Mouse (Mus musculus) B cell, adult 2 months (primary cell): ENCODE data around the gene Smlr1.

Experiments used
- DNase-seq, 2 experiments: peaks; one replicate each; pipeline ENCODE4 v3.0.0; 2022

The Smlr1 gene

DNA sequence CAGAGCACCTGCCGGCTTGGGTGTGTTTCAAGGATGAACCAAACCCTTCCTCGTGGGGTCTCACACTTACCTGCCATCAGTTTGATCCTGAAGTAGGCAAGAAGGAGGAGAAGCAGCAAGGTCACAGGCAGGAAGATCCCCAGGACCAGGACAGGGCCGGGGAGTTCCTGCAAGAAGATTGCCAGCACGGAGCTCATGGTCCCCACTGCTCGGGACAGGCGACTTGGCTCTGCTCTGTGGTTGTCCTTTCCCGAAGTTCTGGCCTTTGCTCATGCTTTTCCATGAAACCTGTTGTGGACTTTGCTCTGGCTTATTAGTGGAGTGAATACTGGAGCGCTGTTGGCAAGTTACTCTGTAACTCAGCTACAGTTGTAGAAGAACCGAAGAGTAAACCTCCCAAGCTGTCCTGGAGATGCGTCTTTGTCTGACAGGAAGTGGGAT is at the start of gene Smlr1:
Gene Smlr1, minus strand, starts transcription at position 377 of the 441 bp plus-strand sequence.
- no peak for DNase-seq

DNA sequence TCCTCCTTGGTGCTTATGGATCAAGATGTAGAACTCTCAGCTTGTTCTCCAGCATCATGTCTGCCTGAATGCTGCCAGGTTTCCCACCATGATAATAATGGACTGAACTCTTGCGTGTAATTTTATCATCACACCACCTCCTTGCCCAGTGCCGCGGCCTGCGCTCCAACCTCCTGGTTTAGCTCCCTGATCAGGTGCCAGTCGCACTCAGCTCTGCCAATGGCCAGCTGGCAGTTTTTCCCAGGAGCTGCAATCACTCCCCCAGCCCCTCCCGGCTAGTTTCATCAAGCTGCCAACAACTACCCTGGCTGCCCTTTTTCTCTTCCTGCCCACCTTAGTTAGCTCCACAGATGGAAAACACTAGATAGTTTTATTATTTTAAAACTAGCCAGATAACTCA is 48.8 kb upstream of the Smlr1 start:
- DNase-seq = no peak

DNA sequence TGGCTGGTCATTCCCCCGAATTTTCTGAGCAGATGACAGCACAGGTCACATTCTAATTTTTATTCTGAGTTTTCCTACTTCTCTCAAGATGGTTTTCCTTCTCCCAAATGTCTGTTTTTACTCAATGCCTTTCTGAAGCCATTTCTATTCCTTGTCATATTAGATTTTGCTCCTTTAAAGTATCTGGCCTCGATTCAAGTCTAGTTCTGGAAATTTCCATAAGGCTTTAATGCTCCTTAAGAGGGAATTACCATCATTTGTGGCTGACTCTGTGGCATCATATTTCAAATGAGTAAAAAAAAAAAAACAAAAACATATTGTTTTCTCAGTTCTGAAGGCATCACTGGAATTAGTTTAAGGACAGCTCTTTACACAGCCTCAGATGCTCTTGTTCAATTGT is 44.0 kb upstream of the Smlr1 start:
- DNase-seq = no peak

DNA sequence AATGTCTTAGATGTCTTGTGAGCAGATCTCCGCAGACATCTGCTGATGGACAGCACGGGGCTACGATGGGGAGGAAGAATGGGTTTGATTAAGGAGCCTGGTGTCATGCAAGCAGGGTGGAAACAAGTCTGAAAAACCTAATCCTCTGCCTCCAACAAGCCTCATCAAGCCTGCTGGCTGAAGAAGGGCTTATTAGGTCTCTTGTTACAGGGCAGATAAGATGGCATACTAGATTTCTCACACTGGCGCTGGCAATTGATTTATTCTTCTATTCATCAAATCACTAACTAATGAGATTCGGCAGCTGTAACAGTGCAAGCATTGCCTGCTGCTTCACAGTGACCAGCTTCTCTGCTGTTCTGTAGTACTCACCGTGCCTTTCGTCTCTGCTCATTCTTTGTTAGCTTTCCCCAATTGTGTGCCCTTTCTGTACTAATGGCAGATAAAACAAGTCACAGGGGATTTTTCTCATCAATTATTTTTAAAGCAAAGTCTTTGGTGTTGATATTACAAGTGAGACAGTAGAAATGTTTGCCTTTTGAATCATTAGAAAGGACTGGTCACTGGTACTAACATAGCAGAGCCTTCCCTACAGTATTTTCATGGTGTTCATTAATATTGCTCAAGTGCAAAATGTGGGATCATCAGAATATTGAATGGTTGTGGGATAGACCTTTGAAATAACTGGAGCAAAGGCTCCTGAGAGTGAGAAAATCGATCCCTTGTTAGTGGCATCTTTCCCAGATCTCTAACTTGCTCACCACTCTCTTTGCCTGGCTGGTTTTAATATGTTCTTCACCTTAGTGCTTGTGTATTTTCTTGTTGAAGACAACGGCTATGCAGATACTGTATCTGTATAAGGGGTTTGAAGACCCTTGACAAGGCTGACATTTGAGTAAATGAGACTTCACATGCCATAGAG is 35.5 kb upstream of the Smlr1 start:
- DNase-seq = no peak

DNA sequence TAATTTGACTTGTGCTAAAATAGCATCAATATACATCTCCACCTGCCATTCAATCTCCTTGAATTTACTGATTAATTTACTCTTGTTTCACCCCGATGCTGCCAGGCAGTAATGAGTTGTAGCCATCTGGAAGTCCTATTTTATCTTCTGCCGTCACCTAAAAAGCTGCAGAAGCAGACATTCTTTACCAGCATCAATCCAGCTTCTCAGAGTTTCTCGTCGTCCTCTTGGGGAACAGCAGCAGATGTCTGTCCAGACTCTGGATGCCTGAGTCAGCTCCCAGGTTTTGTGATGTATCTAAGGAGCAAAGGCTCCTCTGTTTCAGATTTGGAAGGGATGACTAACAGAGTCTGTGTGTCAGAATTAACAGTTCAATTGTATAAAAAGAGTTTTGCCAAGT is 16.9 kb upstream of the Smlr1 start:
- DNase-seq = no peak

DNA sequence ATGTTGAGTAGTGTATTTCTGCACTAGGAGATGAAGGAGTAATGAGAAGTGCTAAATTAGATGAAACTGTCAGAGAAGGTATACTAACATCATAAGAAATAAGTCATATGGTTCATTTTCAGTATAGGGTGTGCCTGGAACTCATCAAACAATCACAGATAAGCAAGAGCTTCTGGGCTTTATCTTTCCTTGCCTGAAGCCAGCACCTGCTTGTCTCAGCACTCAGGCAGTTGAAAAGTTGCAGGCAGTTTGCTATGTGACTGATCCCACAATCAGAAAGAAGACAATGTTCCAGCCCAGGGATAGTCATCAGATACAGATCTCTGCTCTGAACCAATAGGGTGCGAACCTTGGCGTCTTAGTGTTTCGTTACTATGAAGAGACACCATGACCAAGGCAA is 5.0 kb upstream of the Smlr1 start:
- DNase-seq = no peak

DNA sequence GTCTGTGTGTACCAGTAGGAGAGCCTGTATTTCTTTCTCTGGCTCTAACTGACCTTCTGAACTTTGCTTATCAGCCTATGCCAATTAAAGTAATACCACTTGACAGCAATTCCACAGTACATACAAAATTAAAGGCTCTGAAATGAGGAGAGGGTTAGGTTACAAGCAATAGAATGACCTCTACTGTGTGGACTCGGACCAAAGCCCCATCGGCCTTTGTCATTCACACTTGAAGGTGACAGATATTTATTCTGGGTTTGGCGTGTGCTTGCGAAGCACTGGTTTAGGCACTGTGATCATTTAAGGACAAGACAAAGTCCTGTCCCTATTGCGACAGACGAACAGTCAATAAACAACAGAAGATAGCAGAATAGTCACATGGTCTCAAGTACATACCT is 3.7 kb upstream of the Smlr1 start:
- DNase-seq = no peak

DNA sequence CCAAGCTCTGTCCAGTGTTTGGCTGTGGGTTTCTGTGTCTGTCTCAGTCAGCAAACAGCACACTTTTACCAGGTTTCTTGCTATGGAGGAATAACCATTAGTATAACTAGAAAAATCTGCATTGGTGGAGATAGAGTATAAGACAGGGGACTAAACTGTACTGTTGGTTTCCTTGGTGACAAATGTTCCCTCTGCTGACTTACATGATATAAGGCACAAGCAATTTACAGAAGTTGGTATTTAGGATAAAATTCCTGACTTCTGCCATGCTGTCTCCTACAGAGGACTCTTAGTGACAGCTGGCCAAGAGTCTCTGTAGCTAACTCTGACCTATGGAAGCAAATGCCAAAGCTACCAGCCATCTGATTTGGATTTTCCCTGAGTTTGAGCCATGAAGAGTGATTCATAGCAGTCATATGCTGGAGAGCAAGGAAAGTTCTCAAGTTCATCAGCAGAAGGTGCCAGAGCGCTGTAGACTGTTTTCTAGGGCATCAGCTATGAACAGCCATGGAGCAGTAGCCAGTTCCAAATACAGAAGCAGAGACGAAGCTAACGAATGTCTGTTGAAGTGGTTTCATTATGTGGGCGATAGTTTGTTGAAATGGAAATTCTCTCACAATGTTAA is 3.2 kb upstream of the Smlr1 start:
- no peak for DNase-seq

DNA sequence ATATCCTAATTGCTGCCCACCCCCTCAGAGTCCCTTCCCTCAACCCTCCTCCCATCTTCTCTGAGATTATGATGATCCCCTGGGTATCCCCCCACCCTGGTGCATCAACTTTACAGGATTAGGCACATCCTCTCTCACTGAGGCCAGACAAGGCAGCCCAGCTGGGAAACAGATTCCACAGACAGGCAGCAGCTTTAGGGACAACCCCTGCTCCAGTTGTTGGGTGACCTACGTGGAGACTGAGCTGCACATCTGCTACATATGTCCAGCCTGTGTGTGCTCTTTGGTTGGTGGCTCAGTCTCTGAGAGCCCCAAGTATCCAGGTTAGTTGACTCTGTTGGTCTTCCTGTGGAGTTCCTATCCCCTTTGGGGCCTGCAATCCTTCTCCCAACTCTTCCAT is 2.7 kb upstream of the Smlr1 start:
- no peak for DNase-seq

DNA sequence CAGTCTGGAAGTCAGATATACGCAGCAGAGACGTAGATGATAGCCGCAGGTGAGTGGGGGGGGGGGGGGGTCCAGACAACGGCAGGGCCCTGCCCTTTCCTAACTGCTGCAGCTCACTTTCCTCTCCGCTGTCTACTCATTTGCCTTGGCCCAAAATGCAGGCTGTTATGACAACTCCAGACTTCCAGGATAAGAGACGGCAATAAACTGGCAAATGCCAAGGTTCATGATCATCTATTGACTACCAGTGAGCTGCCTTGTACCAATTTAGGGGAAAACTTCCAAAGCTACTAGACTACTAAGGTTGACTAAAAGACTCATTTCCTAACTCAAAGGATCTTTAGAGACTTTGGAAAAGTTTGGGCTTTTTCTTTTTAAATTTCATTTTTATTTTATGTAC is 554 bp upstream of the Smlr1 start:
- no peak for DNase-seq

DNA sequence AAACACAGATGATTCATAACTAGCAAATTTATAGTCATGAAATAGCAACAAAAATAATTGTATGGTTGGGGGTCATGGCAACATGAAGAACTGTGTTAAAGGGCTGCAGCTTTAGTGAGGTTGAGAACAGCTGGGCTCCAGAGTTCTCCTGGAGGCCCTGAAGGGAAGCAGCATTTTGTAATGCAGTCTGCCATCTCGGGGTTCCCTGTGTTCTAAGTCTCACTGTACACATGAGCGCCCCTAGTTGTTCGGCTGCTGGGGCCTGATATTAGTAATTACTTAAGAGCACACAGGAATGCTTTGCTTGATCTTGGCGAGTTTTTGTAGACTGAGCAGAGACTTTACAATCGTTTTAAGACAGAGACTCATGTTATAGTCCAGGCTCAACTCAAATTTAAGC is 1.6 kb downstream of the Smlr1 start:
- no peak for DNase-seq

DNA sequence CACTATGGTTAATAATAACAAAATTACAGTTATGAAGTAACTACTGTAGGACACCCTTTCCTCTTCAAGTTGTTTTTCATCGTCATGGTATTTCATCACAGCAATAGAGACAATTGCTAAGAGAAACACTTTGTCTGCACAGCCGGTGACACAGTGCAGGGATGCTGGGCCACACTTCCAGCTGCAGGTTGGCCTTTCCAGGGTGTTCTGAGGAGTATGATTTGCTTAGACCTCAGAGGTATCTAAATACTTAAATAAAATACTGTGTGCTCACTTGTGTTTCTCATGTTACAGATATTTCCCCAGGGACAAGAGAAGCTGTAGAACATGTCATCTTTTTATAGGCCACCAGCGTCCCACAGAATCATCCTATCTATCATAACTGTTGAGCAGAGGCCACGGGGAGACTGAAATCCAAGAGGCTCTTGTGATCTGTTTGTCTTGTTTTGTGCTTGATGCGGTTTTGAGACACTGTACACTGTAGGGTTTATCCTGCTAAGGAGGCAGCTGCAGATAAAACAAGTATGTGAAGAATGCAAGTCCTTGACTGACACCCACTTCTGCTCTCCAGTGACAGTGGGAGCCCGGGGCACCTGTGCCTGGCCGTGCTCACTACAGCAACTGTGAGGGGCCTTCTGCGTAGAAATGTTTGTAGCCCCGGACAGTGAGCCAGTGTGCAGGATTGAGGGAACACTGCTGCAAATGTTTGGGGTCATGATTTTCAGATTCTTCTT is 2.4 kb downstream of the Smlr1 start:
- DNase-seq = no peak

DNA sequence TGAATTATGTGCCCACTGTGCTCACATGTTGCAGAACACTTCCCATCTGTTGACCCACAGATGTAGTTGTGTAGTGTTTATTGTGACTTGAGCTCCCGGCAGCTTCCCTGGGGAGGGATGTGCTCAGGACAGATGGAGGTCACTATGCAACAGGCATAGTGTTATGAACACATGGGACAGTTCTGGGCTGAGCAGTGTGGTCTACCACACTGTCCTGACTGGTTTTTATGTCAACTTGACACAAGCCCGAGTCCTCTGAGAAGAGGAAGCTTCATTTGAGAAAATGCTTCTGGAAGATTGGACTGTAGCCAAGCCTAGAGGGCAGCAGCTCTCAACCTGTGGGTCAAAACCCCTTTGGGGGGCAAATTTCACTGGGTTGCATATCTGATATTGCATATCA is 3.0 kb downstream of the Smlr1 start:
- no peak for DNase-seq

DNA sequence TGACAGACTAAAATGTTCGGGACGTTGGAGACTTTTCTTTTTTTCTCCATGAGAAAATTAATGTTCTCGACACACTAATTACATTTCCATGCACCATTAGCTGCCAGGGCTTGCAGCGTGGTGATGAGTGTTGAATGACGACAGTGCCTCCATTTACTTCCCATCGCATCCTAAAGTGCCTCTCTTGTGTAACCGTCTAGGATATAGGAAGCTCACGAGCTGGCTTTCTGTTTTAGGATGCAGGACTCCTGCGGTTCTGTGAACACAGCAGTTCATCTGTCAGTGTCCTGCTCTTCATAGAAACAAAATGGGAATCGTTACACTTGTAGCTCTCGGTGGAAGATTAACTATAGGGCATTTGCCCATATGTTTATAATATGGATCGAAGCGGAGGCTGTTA is 4.7 kb downstream of the Smlr1 start:
- no peak for DNase-seq

DNA sequence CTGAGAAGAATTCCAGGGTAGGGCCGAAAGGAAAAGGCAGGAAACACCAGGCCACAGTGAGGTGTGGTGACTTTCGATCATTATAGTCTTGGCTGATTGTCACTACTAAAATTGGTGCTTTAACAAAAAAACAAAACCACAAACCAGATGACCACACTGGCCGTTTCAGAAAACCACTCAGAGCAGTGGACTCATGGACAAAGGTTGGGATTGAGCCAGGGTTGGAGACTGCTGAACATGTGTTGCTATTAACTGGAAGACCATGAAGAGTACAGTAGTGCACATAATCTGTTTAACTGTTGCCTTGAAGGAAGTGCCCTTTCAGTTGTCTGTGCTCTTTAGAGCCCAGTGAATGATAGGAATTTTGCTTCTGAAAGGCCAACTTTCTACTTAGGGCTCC is 8.9 kb downstream of the Smlr1 start:
- DNase-seq = no peak

DNA sequence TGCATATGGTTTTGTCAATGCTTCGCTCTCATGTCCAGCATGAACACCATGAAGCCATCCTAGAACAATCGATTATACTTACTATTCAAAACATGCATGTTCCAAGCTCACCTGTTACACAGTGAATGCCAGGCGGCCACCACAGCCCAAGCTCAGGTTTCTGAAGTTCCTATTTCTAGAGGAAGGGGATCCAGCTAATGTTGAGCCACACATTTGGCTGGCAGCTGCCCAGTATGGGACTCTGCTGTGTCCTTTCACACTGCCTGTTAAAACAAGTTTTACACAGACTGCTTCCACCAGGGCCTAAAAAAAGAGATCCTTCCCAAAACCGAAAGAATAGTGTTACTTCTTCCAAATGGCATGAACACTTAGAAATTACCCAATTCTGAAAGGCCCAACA is 9.4 kb downstream of the Smlr1 start:
- DNase-seq = no peak

DNA sequence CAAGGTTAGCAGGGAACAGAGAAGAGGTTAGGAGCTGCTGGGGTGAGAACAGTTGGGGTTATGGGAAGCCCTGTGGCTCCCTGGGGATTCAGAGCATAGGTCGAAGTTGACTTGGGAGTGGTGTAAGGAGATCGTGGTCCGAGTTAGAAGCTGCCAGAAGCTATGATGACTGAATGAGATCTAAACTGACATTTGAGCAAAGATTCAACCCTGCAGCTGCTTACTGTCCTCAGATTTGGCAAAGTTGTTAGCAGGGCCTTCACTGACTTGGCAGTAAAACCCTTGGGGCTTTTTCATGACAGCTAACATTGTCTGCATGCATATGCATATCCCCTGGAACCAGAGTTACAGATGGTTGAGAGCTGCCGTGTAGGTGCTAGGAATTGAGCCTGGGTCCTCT is 9.9 kb downstream of the Smlr1 start:
- no peak for DNase-seq

DNA sequence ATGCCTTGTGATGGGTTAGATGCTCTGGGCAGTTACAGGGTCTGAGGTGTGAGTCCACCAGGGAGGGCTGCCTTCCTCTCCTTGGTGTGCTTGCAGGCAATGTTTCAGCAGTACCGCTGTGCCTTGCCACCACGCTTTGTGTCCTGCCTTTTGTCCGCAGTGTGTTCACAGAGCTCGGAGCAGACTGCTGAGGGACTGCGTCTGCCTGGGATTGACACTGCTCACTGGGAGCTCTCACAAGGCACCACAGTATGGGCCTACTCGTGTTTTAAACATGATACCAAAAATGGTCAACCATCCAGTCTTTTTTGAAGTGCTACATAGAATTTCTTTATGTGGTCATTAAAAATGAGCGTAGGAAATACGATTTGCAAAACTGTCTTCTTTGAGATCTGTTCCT is 12.3 kb downstream of the Smlr1 start:
- no peak for DNase-seq

DNA sequence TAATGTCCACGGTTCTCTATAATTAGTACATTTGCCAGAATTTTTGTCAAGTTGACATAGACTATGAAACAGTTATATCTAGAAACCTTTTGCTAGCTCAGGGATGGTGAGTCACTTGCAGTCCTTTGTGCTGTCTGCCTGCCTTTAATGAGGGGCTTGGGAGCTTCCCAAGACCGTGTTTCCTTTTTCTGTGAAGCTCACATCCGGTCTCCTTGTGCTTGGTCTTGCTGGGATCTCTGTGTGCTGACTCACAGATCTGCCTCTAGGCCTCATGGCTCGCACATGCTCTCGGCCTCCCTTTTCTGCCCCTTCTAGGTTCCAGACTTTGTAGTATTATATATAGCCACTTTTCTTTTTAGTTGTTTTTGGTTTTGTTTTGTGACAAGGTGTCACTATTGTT is 15.6 kb downstream of the Smlr1 start:
- no peak for DNase-seq

DNA sequence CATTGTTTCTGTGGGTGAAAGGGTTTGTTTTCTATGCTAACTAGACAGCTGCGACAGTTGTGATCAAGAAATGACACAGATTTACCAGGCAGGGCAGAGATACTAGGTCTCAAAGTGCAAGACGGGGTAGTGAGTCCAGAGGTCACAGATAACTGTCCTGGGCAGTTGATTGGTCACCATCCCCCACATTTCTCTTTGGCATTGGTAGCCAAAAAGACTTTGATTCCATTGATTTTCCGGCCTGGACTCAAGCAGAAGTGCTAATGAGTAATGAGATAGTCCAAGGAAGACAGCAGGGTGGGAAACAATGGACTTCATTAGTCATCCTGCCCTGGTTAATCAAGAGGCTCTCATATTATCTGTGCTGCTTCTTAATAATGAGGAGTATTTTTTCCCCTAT is 16.1 kb downstream of the Smlr1 start:
- DNase-seq = no peak

DNA sequence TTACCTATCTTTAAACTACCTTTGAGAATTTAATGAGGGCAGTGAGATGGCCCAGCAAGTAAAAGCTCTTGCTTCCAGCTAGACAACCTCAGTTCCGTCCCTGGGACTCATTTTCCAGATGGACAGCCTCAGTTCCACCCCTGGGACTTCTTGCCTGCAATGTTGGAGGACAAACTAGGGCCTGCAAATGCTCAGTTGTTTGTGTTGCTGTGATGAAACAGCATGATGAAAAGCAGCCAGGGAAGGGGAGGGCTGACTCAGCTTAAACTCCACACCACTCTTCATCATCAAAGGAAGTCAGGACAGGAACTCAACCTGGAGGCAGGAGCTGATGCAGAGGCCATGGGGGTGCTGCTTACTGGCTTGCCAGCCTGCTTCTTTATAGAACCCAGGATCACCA is 22.2 kb downstream of the Smlr1 start:
- DNase-seq = no peak

DNA sequence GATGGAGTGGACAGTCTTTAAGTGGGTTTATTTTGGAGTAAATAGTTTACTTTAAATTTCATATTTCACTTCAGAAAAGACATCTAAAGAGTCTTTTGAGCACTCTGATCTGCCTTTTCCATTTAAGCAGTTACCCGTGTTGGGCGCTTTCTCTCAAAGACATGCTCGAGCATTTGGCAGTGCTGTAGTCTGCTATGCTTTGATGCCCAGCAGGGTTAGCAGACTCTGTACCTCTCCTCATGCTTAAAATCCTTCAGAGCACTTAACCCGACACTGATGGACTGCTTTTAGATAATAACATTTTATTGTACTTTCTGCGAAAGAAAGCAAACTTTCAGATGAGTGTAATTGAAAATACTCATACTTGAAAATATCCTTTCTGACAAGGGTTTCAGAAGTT is 32.8 kb downstream of the Smlr1 start:
- DNase-seq = no peak

DNA sequence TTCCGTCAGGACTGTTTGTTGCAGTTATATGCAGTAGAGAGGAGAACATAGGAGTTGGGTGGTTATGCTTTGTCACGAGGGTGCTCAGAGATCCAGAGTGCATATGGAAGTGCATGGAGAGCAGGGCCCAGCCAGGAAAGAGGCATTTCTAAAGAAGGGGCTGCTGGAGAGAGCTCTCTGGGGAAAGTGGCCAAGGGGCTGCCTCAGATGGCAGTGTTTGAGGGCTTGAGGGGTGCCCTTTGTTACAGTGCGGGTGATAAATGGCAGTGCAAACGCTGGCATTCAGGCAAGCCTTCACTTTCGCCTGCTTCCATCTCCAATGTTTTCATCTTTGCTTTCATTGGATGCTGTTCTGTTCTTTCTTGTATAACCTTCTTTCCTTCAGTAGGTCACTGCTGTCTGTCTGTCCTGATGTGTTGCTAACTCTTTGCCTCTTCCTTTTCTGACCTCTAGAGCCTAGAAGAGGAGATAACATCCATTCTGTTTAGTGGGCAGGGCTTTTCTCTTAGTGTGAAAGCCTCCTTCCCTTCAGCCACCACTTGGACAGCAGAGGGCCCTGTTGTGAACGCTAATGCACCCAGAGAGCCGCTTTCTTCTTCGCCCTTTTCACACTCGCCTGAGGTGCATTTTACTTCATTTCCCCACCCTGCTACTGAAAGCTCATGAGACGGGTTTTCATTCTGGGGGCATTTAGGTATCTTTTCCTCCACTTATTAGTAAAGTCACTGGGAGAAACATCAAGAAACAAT is 36.6 kb downstream of the Smlr1 start:
- no peak for DNase-seq
